Mouse (Mus musculus) kidney, adult 2 months (tissue): ENCODE results near the gene Olfr1366.

Experiments used
- CTCF ChIP-seq: fragments of 200-500 bp; conservative IDR thresholded peaks from 2 replicates; pipeline ENCODE4 v1.5.1; 2011; ENCODE audit warnings: low read depth, mild to moderate bottlenecking, control low read depth, low read length, moderate library complexity, mixed read lengths; ENCODE audit not compliant: insufficient read depth, insufficient read length
- POLR2A ChIP-seq: fragments of 200-500 bp; IDR thresholded peaks from one replicate; pipeline ENCODE4 v1.6.1; 2011; ENCODE audit warnings: low read depth, low read length, control low read depth

DNA sequence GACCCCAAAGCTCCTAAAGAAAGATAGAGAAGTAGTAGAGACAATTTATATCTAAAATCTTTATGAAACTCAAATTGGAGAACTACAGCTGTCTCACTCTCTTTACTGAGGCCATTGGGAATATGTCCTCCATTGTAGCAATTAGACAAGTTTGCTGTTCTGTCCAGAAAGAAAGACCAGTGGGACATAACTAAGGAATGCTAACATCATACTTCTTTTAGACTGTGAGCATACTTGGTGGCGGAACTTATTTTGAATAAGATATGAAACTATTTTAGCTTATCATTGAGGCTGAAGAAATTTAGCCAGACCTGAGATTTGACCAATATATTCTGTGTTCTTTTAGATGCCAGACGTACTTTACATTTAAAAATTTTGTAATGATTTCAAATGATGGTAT, 39.1 kb upstream of the Olfr1366 start, which contains the start of gene Olfr1364:
- TF ChIP-seq CTCF (no peak), POLR2A (no peak)
